Mouse (Mus musculus) C2C12 (cell line): ENCODE measurements around the gene Adora1.

ENCODE experiments used
- CTCF ChIP-seq: IDR thresholded peaks from one replicate; pipeline ENCODE4 v1.5.1; 2011; ENCODE audit not compliant: control insufficient read depth, insufficient read depth, insufficient read length
- MYOG ChIP-seq: IDR thresholded peaks from one replicate; pipeline ENCODE4 v1.6.1; 2011; ENCODE audit not compliant: control insufficient read depth, insufficient read length; ENCODE audit errors: extremely low read depth
- USF1 ChIP-seq: IDR thresholded peaks from one replicate; pipeline ENCODE4 v1.6.1; 2011; ENCODE audit warnings: low read depth, mild to moderate bottlenecking, control low read depth, moderate library complexity

GRCm38 (mm10) chr1:134160404-134160803 lies 74.8 kb downstream of the Adora1 start:
- TF ChIP-seq CTCF, result no peak
- TF ChIP-seq USF1, result no peak
- TF ChIP-seq MYOG, result no peak
